Mouse (Mus musculus): ENCODE results near the gene Bahcc1.

The Bahcc1 gene

GRCm38 (mm10) chr11:120313906-120314685 is 81.3 kb downstream of the Bahcc1 start:
- no peak for DNase-seq (ENCODE audit: low read depth in 1 of 2, low spot score in 2 of 2)

GRCm38 (mm10) chr11:120314721-120315415 is 82.1 kb downstream of the Bahcc1 start:
- no peak for DNase-seq (ENCODE audit: low read depth in 1 of 2, low spot score in 2 of 2)

- no peak for DNase-seq (ENCODE audit: low read depth in 1 of 2, low spot score in 2 of 2)
Measured at GRCm38 (mm10) chr11:120315416-120315761, 82.6 kb downstream of the Bahcc1 start.

GRCm38 (mm10) chr11:120315832-120316689 is 83.3 kb downstream of the Bahcc1 start:
- peak; percentile 48 to 74 for DNase-seq (ENCODE audit: low read depth in 1 of 2, low spot score in 2 of 2)

- DNase-seq (ENCODE audit: low read depth in 1 of 2, low spot score in 2 of 2), result no peak
Measured at GRCm38 (mm10) chr11:120316690-120317254, 84.0 kb downstream of the Bahcc1 start.

GRCm38 (mm10) chr11:120317456-120317855 is 84.7 kb downstream of the Bahcc1 start:
- no peak for DNase-seq (ENCODE audit: low read depth in 1 of 2, low spot score in 2 of 2)

GRCm38 (mm10) chr11:120319310-120319709 is 86.6 kb downstream of the Bahcc1 start:
- DNase-seq (ENCODE audit: low read depth in 1 of 2, low spot score in 2 of 2), result no peak

GRCm38 (mm10) chr11:120320156-120320555 is 87.4 kb downstream of the Bahcc1 start:
- DNase-seq (ENCODE audit: low read depth in 1 of 2, low spot score in 2 of 2), result no peak

GRCm38 (mm10) chr11:120335431-120336021 is 102.8 kb downstream of the Bahcc1 start:
- no peak for DNase-seq (ENCODE audit: low read depth in 1 of 2, low spot score in 2 of 2)

GRCm38 (mm10) chr11:120337447-120337846 is 104.7 kb downstream of the Bahcc1 start:
- no peak for DNase-seq (ENCODE audit: low read depth in 1 of 2, low spot score in 2 of 2)

GRCm38 (mm10) chr11:120338786-120339185 is 106.0 kb downstream of the Bahcc1 start:
- DNase-seq (ENCODE audit: low read depth in 1 of 2, low spot score in 2 of 2), result no peak

- no peak for DNase-seq (ENCODE audit: low read depth in 1 of 2, low spot score in 2 of 2)
Measured at GRCm38 (mm10) chr11:120339978-120340513, 107.3 kb downstream of the Bahcc1 start.

- no peak for DNase-seq (ENCODE audit: low read depth in 1 of 2, low spot score in 2 of 2)
Measured at GRCm38 (mm10) chr11:120341661-120342060, 108.9 kb downstream of the Bahcc1 start.
